Mouse (Mus musculus): ENCODE measurements around the gene Chd1. TPM values are rescaled to one million over a fixed set of nuclear protein-coding genes. Genes with fewer than 3 reads are reported as not detected.

Gene Chd1
- 10 to 100 TPM; 28.5 to 29.1 TPM for total RNA-seq (2021)

GRCm38 (mm10) chr17:15704475-15705300 lies at the start of gene Chd1:
Gene Chd1 (plus strand): TSS chr17:15704967.
- intact Hi-C loops (cut with DNase I): loop anchor here (10.0 kb wide), 1 partner anchor 140 kb away; the partner anchor contains the start of gene Prdm9

GRCm38 (mm10) chr17:15656881-15657607 lies 47.7 kb upstream of the Chd1 start:
- intact Hi-C loops (cut with DNase I): no loop called here
- no peak for DNase-seq

More at GRCm38 (mm10) chr17:15704475-15705300, at the start of gene Chd1:
- DNase-seq: peak; percentile 91

DNA sequence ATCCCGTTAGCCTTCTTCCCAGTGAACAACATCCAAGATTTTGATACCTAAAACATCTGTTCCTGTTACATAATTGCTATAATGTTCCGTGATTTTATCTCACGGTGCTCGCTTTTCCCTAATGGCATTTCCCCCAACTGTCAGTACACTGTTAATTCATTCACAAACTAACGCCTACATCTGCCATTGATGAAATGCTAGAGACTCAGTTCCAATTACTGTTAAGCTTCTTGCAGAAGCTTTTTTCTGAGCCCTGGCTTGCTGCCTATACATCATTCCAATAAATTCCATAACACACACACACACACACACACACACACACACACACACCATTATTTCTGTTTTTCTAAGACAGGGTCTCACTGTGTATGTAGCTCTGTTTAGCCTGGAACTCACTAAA lies 31.9 kb upstream of the Chd1 start:
- DNase-seq: no peak
- intact Hi-C loops (cut with DNase I): no loop called here

DNA sequence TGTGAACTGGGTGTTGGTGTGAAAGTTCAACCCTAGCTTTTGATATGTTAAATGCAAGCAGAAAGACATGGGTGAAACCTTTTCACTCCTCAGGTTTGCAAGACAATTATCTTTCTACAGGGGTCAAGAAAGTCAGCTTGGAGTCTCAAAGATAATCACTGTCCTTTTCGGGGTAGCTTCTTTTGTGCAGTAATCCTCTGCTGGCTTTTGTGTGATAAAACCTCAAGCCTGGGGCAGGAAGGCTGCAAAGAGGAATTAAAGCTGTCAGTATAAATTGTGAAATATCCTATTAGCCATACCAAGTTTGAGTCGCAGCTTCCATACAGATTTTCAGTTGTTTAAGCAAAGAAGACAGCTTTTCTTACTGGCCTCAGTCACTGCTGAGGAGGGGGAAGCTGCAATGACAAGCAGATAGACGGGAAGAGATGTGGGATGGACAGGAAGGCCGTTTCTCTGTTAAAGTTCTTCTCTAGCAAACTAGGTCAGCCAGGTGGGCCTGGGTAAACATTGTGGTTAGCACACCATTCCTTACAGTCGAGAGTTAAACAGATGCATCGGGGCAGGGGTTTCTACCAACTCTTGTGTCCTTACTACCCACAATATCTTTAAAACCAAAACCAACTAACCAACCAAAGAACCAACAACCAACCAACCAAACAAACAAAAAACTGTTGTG lies 26.7 kb upstream of the Chd1 start:
- DNase-seq: no peak
- intact Hi-C loops (cut with DNase I): no loop called here

- intact Hi-C loops (cut with DNase I): no loop called here
- DNase-seq: no peak
Observed at GRCm38 (mm10) chr17:15679966-15680630, 24.7 kb upstream of the Chd1 start.

- intact Hi-C loops (cut with DNase I): no loop called here
- no peak for DNase-seq
Observed at GRCm38 (mm10) chr17:15680661-15681060, 24.1 kb upstream of the Chd1 start.

DNA sequence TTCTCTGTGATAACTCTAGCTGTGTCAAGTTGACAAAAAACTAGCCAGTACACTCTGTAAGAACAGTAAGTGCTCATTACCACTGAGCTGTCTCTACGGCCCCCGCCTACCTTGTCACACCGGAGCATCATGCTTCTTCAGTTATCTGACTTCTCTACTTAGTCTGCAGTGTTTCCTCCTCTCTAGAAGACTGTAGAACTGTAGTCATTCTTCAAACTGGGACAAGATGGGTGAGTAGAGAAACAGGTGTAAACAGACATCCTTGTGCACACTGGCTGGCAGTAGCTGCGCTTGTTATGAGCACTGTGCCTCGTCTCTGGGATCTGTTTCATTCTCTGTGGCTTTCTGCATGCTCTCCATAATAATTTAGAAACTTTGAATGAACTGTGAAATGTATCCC lies 18.4 kb upstream of the Chd1 start:
- intact Hi-C loops (cut with DNase I): no loop called here

GRCm38 (mm10) chr17:15690304-15690703 lies 14.5 kb upstream of the Chd1 start:
- no peak for DNase-seq
- intact Hi-C loops (cut with DNase I): no loop called here

More for the DNA sequence above, 18.4 kb upstream of the Chd1 start:
- DNase-seq: no peak

DNA sequence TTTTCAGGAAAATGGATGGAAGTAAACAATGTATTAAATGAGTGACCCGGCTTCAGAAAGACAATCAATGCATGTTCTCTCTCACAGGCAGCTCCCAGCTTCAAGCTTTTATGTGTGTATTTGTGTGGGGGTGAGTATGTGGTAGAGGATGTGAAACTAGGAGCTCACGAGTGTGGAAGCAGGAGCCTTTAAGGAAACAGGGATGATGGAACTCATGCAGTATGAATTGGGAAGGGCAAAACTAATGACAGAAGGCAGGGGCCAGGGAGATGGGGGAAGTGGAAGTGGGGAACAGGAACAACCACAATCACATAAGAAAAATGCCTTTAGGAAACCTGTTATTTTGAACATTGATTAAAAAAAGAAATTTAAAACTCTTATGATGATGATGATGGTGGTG lies 9.2 kb upstream of the Chd1 start:
- intact Hi-C loops (cut with DNase I): no loop called here
- no peak for DNase-seq

DNA sequence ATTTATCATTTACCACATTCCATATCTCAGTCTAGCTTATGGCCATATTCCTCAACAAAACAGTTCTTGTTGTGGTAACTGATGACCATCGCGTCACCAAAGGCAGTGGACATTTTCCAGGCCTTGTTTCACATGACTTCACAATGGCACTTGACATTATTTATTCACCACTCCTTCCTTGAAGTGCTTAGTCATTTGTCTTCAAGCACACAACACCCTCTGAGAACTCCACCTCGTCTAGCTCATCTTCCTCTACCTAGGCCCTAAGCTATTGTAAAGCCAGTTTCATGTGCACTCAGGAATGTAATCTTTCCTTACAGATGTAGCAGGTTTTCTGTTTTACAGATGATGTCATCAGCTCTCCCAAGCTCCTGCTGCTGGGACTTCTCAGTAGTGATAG lies 5.8 kb upstream of the Chd1 start:
- intact Hi-C loops (cut with DNase I): no loop called here
- DNase-seq: no peak

GRCm38 (mm10) chr17:15701505-15701904 lies 3.3 kb upstream of the Chd1 start:
- intact Hi-C loops (cut with DNase I): loop anchor here (10.0 kb wide), 1 partner anchor 137 kb away; the partner anchor contains the start of gene Prdm9
- DNase-seq: no peak

- DNase-seq: no peak
- intact Hi-C loops (cut with DNase I): loop anchor here (10.0 kb wide), 1 partner anchor 139 kb away; the partner anchor contains the start of gene Prdm9
Observed at GRCm38 (mm10) chr17:15704158-15704474, 651 bp upstream of the Chd1 start.

DNA sequence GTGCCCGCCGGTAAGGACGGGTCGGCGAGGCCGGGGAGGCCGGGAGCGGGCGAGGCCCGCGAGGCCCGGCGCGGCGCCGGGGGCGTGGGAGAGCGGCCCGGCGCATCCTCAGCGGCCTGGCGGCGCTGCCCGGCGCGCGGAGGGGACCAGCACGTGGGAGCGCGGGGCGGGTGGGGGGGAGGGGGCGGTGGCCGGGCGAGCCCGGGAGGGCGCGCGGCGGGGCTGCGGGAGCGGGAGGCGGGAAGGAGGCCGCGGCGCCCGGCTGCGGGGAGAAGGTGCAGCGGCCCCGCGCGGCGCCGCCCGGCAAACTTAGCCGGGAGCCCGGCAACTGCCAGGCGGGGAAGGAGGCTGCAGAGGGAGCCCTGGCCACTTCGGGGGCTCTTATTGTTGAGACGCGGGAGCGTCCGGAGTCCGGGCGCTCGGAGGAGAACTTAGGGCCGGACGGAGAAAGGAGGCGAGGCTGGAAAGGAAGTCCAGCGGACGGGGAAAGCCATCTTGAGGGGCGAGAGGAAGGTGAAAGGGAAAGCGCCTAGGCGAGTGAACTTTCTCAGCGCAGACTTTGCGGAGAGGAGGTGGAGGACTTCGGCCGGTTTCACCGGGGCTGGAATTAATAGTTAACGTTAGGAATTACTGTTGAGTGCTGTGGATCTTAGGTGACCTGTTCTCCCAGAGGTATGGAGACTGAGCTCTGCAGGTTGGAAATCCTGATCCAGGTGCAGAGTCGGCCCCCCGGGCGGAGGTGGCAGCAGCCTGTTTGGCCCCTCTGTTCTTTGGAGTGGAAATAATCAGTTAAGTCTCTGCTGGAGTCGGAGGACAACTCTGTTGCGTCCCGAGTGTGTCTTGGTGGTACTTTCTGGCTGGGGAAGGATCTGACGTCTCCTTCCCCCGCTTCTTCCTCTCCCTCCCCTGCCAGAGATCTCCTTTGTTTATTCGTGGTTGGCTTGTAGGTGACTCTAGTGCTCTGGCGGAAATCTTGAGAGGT lies 827 bp downstream of the Chd1 start:
- intact Hi-C loops (cut with DNase I): loop anchor here (10.0 kb wide), 1 partner anchor 141 kb away; the partner anchor contains the start of gene Prdm9
- DNase-seq: peak; percentile 40

DNA sequence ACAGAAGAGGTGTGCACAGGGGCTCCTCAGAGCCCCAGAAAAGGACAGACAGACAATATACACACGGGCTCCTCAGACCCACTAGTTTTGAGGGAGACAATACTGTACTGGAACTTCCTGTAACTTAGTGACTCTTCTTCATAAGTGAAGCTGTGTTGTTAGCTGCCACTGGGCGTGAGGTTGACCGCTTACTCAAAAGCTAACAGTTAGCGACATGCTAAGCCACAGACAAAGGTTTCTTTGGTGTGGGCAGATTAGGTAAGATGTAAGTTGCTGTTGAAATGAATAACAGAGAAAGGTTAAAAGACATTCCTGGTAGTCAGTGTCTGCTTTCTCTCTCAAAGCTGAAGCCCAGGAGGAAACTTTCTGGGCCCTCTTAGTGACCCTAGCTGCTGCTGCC lies 9.7 kb downstream of the Chd1 start:
- intact Hi-C loops (cut with DNase I): no loop called here
- no peak for DNase-seq

- DNase-seq: peak; percentile 31
- intact Hi-C loops (cut with DNase I): no loop called here
Observed at GRCm38 (mm10) chr17:15715013-15715902, 10.5 kb downstream of the Chd1 start.

DNA sequence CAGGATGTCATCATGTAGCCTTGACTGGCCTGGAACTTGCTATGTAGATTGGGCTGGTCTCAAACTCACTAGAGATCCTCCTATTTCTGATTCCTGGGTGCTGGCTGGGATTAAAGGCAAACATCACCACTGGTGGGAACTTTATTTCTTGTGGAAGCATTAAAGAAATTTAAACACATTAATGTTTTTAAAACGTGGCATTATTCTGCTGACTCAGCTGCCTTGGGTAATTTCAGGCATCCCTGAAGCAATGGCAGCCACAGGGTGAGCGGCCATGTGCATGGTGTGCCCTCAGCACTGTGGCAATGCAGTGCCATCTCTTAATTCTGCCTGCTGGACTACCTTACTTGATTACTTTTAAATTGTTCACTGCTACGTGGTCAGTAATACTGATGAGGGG lies 11.2 kb downstream of the Chd1 start:
- no peak for DNase-seq
- intact Hi-C loops (cut with DNase I): no loop called here

GRCm38 (mm10) chr17:15720841-15721240 lies 16.1 kb downstream of the Chd1 start:
- intact Hi-C loops (cut with DNase I): loop anchor here (5.0 kb wide), 1 partner anchor 99 kb away; no protein-coding TSS in a partner anchor
- DNase-seq: no peak

- intact Hi-C loops (cut with DNase I): loop anchor here (5.0 kb wide), 1 partner anchor 101 kb away; no protein-coding TSS in a partner anchor
- DNase-seq: no peak
Observed at GRCm38 (mm10) chr17:15723291-15723690, 18.5 kb downstream of the Chd1 start.
